Mouse (Mus musculus): Measurements from ENCODE around the gene Immp2l. TPM values are rescaled to one million over a fixed set of nuclear protein-coding genes. Genes with fewer than 3 reads are reported as not detected.

Immp2l gene
- polyA plus RNA-seq (2012; ENCODE audit: low replicate concordance): 0.36 and 0.92 TPM in 2 replicates

GRCm38 (mm10) chr12:41023511-41024421, at the start of gene Immp2l:
Immp2l (plus strand) TSS chr12:41024090.

GRCm38 (mm10) chr12:41486331-41486730, 462.4 kb downstream of the Immp2l start, which contains the start of gene Lrrn3:
Lrrn3 (minus strand) TSS chr12:41486431.

